Mouse (Mus musculus) CD8-positive naive resting alpha-beta T cell, adult 57 days (primary cell): ENCODE results near the gene Olfr209. TPM values are rescaled to one million over a fixed set of nuclear protein-coding genes. Genes with fewer than 3 reads are reported as not detected.

Source experiments
- total RNA-seq: library from RNA; stranded (reverse); gene quantifications from one replicate; pipeline ENCODE4 v1.2.4, GENCODE M21; 2023

Gene Olfr209
- total RNA-seq = not detected

DNA sequence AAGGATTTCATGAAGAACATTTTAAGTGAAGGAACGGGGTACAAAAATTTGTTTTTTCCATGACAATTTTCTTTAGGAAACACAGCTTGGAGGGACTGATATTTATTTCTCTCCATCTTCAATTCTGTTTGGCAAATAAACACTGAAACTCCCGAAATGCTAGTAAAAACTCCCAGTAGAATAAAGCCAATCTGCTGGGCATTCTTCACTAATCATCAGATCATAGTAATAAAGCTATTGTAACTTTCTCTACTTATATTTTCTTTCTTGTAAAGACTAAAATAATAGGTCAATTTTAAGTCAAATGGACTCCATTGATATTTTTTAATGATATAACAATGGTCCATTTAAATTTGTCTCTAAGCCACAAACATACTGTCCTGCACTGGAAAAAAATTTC is at the start of gene Olfr209:
TSS of gene Olfr209 (minus strand) at position 101 of the 400 bp plus-strand sequence.

DNA sequence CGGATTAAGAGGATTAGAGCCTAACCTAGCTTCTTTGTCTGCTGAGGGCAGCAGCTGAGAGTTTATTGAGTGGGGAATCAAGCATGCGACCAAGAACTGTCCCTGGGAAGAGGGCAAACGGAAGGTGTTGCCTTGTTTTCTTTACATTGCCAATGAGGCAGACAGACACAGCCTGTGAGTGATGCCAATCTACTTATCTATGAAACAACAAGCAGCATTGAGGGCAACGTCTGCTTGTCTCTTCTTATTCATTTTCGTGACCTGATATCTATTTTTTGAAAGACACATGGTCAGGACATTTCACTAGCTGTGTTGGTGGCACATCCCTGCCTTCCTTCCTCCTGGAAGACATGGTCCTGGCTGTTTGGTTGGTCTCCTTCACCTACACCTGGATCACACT is 43.2 kb upstream of the Olfr209 start, which contains the start of gene Gabrr3:
TSS of gene Gabrr3 (plus strand) at position 301 of the 400 bp plus-strand sequence.

DNA sequence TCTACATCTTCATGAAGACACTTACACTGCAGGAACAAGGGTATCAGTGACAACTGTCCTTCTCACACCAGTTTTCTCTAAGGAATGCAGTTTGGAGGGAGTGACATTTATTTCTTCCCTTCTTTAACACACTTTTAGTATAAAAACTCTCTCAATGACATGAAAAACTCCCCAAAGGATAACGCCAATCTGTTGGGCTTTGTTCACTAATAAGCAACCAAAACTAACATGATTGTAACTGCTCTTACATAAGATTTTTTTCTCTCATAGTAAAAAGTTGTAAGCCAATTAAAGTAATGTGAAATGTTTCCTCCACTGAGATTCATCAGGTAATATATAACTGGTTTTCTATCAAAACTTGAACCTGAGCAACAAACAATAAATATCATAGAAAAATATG is 14.6 kb downstream of the Olfr209 start, which contains the start of gene Olfr206:
TSS of gene Olfr206 (minus strand) at position 101 of the 400 bp plus-strand sequence.

DNA sequence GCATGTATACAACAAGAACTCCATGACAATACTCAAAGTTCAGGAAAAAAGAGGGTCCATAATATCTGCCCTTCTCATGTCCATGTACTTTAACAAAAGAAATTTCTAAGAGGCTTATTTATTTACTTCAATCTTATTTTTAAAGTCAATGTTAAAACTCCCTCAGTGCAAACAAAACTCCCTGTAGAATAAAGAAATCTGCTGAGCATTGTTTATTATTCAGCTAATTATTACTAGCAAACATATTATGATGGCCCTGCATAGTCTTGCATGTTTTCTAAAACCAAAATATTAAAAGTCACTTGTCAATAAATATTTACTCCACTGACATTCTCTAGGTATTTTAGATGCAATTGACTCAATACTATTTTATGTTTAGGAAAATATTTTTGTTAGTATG is 32.8 kb downstream of the Olfr209 start, which contains the start of gene Olfr205:
TSS of gene Olfr205 (minus strand) at position 101 of the 400 bp plus-strand sequence.

DNA sequence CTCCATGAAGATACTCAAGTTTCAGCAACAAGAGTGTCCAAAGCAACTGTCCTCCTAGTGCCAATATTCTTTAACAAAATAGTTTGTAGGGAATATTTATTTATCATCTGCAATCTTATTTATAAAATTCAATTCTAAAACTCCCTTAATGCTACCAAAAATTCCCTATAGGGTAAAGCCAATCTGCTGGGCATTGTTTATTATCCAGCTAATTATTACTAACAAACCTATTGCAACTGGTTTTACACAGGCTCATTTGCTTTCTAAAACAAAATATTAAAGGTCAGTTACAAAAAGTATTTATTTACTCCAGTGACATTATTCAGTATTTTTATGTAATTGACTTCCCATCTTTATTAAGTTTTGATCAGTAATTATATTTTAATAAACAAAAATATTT is 45.6 kb downstream of the Olfr209 start, which contains the start of gene Olfr204:
TSS of gene Olfr204 (minus strand) at position 101 of the 400 bp plus-strand sequence.

Other genes with a start within 250 kb of the Olfr209 start
- gene Olfr194, start 242.9 kb downstream of the Olfr209 start, total RNA-seq = not detected
- gene Olfr195, start 216.9 kb downstream of the Olfr209 start, total RNA-seq = not detected
- gene Olfr196, start 193.5 kb downstream of the Olfr209 start, total RNA-seq = not detected
- gene Olfr198, start 160.5 kb downstream of the Olfr209 start, total RNA-seq = not detected
- gene Olfr199, start 144.2 kb downstream of the Olfr209 start, total RNA-seq = not detected
- not detected for gene Olfr201, start 91.4 kb downstream of the Olfr209 start, total RNA-seq
- not detected for gene Olfr202, start 77.2 kb downstream of the Olfr209 start, total RNA-seq
- not detected for gene Olfr203, start 65.1 kb downstream of the Olfr209 start, total RNA-seq
- gene Olfr204, start 45.7 kb downstream of the Olfr209 start, total RNA-seq = not detected
- gene Olfr205, start 32.9 kb downstream of the Olfr209 start, total RNA-seq = not detected
- gene Olfr206, start 14.7 kb downstream of the Olfr209 start, total RNA-seq = not detected
- gene Gabrr3, start 43.3 kb upstream of the Olfr209 start, total RNA-seq = not detected
- gene Riox2, start 107.8 kb upstream of the Olfr209 start, total RNA-seq = 45.6 TPM
- gene Crybg3, start 237.0 kb upstream of the Olfr209 start, total RNA-seq = 1.2 TPM